Mouse (Mus musculus): ENCODE measurements around the gene Gnb4.

Gene Gnb4

GRCm38 (mm10) chr3:32614786-32615185 lies 1.6 kb downstream of the Gnb4 start:
- DNase-seq (ENCODE audit: low spot score) = no peak

DNA sequence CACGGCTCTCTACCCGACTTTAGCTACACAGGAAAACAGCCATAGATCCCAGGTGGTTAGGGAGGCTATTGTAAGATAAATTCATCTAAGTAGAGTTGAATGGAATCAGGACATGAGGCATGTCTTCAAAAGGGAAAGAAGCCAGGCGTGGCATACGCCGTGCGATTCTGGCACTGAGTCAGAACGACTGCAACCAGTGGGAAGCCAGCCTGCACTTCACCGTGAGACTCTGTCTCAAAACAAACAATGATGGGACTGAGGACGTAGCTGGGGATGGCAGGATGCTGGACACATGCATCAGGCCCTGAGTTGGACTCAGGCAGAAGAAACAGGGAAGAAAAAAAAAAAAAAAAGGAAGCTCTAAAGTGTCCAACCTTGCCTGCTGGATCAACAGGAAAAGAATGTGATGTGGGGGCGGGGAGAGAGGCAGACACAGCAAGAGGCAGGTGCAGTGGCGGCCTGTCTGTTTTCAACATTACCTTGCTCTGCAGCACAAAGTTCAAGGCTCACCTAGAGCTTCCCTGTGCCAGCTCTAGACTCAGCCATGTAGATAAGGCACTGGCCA lies 4.7 kb downstream of the Gnb4 start:
- DNase-seq (ENCODE audit: low spot score) = peak; percentile 62

GRCm38 (mm10) chr3:32610560-32610959 lies 5.8 kb downstream of the Gnb4 start:
- peak; percentile 50 for DNase-seq (ENCODE audit: low spot score)

DNA sequence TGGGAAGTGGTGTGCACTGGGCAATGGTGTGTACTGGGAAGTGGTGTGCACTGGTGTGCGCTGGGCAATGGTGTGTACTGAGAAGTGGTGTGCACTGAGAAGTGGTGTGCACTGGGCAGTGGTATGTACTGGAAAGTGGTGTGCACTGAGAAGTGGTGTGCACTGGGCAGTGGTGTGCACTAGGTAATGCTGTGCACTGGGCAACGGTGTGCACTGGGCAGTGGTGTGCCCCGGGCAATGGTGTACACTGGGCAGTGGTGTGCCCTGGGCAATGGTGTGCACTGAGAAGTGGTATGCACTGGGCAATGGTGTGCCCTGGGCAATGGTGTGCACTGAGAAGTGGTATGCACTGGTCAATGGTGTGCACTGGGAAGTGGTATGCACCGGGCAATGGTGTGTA lies 7.2 kb downstream of the Gnb4 start:
- no peak for DNase-seq (ENCODE audit: low spot score)

DNA sequence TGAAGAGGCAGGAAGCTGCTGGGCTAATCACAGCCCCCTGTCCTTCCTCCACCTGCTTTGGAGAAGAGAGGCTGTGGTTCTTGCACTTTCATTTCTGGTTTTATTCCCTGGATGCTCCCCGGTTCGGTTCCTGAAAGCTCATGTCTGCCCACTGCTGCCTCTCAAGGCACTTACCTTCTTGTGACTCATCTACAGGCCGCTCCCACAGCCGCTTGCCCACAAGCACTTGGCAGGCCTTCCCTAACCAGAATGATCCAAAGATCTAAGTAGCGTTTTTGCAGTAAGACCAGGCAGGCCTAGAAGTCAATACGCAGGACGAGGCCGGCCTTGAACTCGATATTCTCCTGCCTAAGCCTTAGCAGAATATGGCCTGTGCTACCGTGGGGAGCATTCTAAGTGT lies 15.3 kb downstream of the Gnb4 start:
- no peak for DNase-seq (ENCODE audit: low spot score)

- no peak for DNase-seq (ENCODE audit: low spot score)
Observed at GRCm38 (mm10) chr3:32599328-32599727, 17.1 kb downstream of the Gnb4 start.

GRCm38 (mm10) chr3:32595080-32595479 lies 21.3 kb downstream of the Gnb4 start:
- DNase-seq (ENCODE audit: low spot score) = no peak

- no peak for DNase-seq (ENCODE audit: low spot score)
Observed at GRCm38 (mm10) chr3:32586274-32586673, 30.1 kb downstream of the Gnb4 start.

GRCm38 (mm10) chr3:32583489-32583888 lies 32.9 kb downstream of the Gnb4 start:
- DNase-seq (ENCODE audit: low spot score) = no peak

DNA sequence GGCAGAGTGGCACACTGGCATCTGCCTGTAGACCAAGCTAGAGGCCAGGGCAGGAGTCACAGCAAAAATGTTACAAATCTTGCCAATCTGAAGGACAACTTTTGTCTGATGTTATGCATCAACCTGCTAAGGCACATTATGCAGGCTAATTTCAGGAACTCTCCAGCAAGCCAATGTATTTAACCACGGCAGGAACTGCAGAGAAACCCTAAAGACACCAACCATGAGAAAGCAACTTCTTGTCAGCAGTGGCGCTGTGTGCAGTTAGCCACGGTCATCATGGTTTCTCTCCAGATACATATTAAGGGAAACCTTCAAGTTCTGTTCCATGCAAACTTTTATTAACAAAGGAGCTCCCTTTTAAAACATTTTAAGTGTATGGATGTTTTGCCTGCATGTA lies 34.5 kb downstream of the Gnb4 start:
- DNase-seq (ENCODE audit: low spot score) = no peak

GRCm38 (mm10) chr3:32580738-32581137 lies 35.6 kb downstream of the Gnb4 start:
- DNase-seq (ENCODE audit: low spot score) = no peak

DNA sequence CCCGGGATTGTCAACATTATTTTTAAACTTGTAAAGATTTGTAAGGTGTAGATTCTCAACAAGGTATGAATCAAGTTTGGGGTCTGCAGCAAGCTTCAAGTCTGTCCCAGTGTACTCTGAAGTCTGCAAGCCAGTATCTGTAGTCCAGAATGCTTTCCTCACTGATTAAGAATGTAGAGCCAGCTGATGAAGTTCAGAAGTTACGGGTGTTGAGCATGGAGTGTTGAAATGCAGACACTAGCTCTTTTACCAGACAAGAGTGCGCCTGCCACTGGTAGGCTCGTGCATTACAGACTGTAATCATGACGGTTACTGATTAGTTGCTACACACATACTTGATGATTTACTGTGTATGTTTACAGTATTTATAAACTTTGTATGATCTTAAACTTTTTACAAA lies 37.6 kb downstream of the Gnb4 start:
- DNase-seq (ENCODE audit: low spot score) = no peak

GRCm38 (mm10) chr3:32575151-32575550 lies 41.2 kb downstream of the Gnb4 start:
- no peak for DNase-seq (ENCODE audit: low spot score)

GRCm38 (mm10) chr3:32573881-32574280 lies 42.5 kb downstream of the Gnb4 start:
- no peak for DNase-seq (ENCODE audit: low spot score)

GRCm38 (mm10) chr3:32573086-32573485 lies 43.3 kb downstream of the Gnb4 start:
- no peak for DNase-seq (ENCODE audit: low spot score)

DNA sequence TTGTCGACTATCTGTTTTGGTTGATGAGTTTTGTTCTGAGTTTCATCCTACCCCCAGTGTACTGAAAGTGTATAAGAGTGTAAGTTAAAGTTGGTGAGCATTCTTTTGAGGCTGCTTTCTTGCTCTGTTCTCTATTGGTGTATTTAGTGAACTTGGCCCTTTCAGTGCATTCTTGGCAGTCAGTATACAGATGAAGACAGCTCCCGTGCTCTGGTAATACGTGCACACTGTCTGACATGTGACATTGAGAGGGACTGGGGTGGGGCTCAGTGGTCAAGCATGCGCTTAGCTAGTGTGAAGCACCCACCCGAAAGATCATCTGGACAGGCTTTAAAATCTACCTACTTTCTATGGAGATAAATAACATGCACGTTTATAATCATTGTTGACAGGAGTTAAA lies 53.0 kb downstream of the Gnb4 start:
- DNase-seq (ENCODE audit: low spot score) = no peak

- no peak for DNase-seq (ENCODE audit: low spot score)
Observed at GRCm38 (mm10) chr3:32553061-32553460, 63.3 kb downstream of the Gnb4 start.

DNA sequence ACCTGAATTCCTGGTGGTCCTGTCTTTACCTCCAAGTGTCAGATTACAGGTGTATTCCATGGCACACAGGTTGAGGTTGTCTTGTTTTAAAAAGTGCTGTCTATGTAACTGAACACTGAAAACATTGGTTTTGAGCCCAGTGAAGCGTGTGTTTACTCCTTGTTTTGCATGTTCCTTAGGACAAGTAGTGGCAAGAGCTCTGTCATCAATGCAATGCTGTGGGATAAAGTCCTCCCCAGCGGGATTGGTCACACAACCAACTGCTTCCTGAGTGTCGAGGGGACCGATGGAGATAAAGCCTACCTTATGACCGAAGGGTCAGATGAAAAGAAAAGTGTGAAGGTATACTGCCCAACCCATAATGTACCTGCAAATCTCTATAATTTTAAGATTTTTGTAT lies 78.3 kb downstream of the Gnb4 start:
- DNase-seq (ENCODE audit: low spot score) = no peak

DNA sequence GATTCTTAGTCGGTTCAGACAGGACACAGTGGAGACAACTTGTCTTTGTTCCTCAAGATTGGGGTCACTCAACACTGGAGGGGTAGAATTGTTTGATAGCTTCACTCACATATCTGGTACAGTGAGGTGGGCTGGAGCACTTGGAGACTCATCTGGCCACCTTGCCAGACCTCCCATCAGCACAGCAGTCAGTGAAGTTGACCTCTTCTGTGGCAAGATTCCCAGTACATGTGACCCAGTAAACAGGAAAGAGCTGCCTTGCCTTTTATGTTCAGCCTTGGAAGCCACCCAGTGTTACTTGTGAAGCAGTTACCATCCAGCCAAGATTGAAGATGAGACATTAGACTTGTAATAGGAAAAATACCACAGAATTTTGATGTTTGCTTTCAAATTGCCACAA lies 78.8 kb downstream of the Gnb4 start:
- no peak for DNase-seq (ENCODE audit: low spot score)

GRCm38 (mm10) chr3:32535692-32536091 lies 80.7 kb downstream of the Gnb4 start:
- DNase-seq (ENCODE audit: low spot score) = no peak

Measured in yolk sac, embryonic 10.5 days (tissue).